9 mouse cellular contexts compared by ENCODE assay signal in the genomic region with DNA sequence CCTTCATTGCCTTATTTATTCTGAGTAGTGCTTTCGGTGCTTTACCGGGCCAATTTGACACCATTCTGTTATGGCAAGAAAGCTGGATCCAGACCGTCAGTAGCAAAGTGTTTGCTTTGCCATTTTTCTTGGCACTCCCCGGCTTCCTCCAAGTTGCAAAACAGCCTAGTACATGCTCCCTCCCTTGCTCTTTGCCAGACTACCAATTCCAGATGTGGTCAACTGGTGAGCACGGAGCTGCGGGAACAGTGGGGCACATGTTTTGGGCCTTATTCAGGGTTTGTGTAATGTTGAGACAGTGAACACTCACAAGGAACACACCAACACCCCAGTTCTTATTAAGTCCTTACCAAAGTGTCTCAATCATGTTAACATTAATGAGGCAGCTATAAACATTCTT.
DNase-seq lines count a peak whose midpoint lies in the region.
"Had no signal": no experiment of that assay in that cellular context is flagged by ENCODE, and none has a peak within 500 bp of the region (broad histone marks: within the 10 kb centered on the region; RNA-seq: fewer than 3 reads in every experiment).

No protein-coding gene starts in this region.

- intact Hi-C loops in heart, postnatal 14 days (cut with DNase I): no loop called here

- DNase-seq in heart, adult 11 months: peak; percentile 92
- no peak for DNase-seq in heart, postnatal 14 days
- peak; percentile 13 to 33 for DNase-seq in lung, adult 18-20 months
- no peak for DNase-seq in lung, postnatal 4 days
- DNase-seq in adrenal gland, postnatal 10 days: peak; percentile 20
- DNase-seq in skeletal muscle tissue, adult 2 months (ENCODE audit: low read depth, low spot score): peak; percentile 37
- no peak for DNase-seq in left cerebral cortex, adult 11 months (ENCODE audit: low spot score)
- DNase-seq: cerebellum, postnatal 10 days; right cerebral cortex, adult 18-20 months had no signal

Comparison
In these comparisons a context has a peak if more than half of its experiments do, and no peak if none do; other contexts are left out.
1. DNase-seq: peak in heart, adult 11 months (single experiment), lung, adult 18-20 months (2 of 2), adrenal gland, postnatal 10 days (single experiment) and skeletal muscle tissue, adult 2 months (single experiment); none in heart, postnatal 14 days (0 of 2), lung, postnatal 4 days (0 of 2) and left cerebral cortex, adult 11 months (single experiment).